Mouse (Mus musculus): ENCODE measurements around the gene Cdc14a. TPM values are rescaled to one million over a fixed set of nuclear protein-coding genes. Genes with fewer than 3 reads are reported as not detected.

The Cdc14a gene
- polyA plus RNA-seq, 1 experiment: 8.0 TPM

DNA sequence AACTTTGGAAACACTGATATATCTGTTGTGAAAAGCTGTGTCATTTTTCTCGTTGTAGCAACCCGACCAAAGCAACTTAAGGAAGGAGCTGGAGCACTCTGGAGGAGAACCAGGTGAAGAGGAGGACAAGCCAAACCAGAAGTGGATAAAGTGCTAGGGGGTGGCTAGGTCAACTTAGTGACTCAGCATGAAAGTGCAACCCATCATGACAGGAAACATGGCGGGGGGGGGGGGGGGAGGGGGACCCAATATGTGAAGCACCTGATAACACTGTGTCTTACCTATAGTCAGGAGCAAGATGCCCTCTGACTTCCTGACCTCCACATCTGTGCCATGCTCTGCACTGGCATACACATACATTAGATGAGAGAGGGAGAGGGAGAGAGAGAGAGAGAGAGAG lies 10.9 kb upstream of the Cdc14a start:
- no peaks in the 10 kb centered on the region for H3K36me3 ChIP-seq (ENCODE audit: control insufficient read depth, insufficient read depth, low read length)
- H3K27ac ChIP-seq (ENCODE audit: control insufficient read depth, insufficient read depth, low read length): no peak overlapping the region
- H3K4me1 ChIP-seq (replicated peaks; ENCODE audit: control insufficient read depth, insufficient read depth, low read length): peaks cover 15% of the 10 kb centered on the region
- H3K27me3 ChIP-seq (ENCODE audit: control insufficient read depth, insufficient read depth, low read length): no peaks in the 10 kb centered on the region
- TF ChIP-seq CTCF (IDR thresholded peaks at IDR 0.05; ENCODE audit: borderline replicate concordance, control insufficient read depth, extremely low read depth, insufficient read depth, low read length, poor library complexity): no peak
- TF ChIP-seq POLR2A (IDR thresholded peaks at IDR 0.05; ENCODE audit: control insufficient read depth, extremely low read depth, insufficient read depth, low read length, poor library complexity): no peak
- no peak for DNase-seq
- WGBS: 17% methylated on average over 3 of the region's 3 CpGs
- H3K4me3 ChIP-seq (ENCODE audit: control insufficient read depth, insufficient read depth, low read length): no peak overlapping the region

DNA sequence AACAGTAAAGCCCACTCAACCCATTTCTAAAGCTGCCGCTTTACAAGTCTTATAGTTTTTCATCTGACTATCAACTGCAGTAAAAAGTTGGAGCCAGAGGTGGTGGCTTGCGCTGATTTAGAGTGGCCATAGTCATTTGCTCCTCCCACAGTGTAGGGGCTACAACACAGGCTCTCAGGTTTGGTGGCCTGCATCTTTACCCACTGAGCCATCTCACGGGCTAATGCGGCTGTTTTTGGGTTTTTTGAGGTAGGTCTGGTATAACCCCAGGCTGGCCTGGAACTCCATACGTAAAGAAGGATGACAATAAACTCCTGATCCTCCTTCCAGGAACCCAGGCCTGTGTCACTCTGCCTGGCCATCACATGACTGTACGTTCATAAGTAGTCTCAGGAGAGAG lies 2.1 kb upstream of the Cdc14a start:
- no peak for TF ChIP-seq CTCF (IDR thresholded peaks at IDR 0.05; ENCODE audit: borderline replicate concordance, control insufficient read depth, extremely low read depth, insufficient read depth, low read length, poor library complexity)
- no peak for TF ChIP-seq POLR2A (IDR thresholded peaks at IDR 0.05; ENCODE audit: control insufficient read depth, extremely low read depth, insufficient read depth, low read length, poor library complexity)
- H3K27me3 ChIP-seq (ENCODE audit: control insufficient read depth, insufficient read depth, low read length): no peaks in the 10 kb centered on the region
- H3K36me3 ChIP-seq (ENCODE audit: control insufficient read depth, insufficient read depth, low read length): no peaks in the 10 kb centered on the region
- peaks cover 3% of the 10 kb centered on the region; the same call in 1 of the 2 replicates for H3K4me1 ChIP-seq (replicated peaks; ENCODE audit: control insufficient read depth, insufficient read depth, low read length)
- H3K27ac ChIP-seq (ENCODE audit: control insufficient read depth, insufficient read depth, low read length): no peak overlapping the region
- H3K4me3 ChIP-seq (ENCODE audit: control insufficient read depth, insufficient read depth, low read length): no peak overlapping the region
- DNase-seq: no peak
- 99% methylated on average over 6 of the region's 6 CpGs for WGBS

DNA sequence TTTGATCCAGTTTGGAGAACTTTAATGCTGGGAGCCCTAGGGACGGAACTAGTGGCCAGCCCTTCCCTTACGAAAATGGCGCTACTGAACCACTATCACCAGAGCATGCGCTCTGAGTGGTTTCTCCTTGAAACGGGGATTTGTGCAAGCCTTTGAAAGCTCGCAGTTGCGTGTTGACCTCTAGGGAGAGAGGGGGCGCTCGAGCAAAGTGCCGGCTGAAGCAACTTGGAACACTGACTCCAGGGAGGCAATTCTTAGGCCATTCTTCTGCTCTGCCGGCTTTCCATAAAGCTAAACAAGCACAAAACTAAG lies 1.1 kb upstream of the Cdc14a start:
- peak; percentile 87 for DNase-seq
- H3K4me1 ChIP-seq (replicated peaks; ENCODE audit: control insufficient read depth, insufficient read depth, low read length): peaks cover 3% of the 10 kb centered on the region; the same call in 1 of the 2 replicates
- H3K4me3 ChIP-seq (ENCODE audit: control insufficient read depth, insufficient read depth, low read length): peak overlapping the region; percentile 87
- WGBS: 0% methylated on average over 11 of the region's 11 CpGs
- no peaks in the 10 kb centered on the region for H3K27me3 ChIP-seq (ENCODE audit: control insufficient read depth, insufficient read depth, low read length)
- peak; percentile 59; the same call in 1 of the 2 replicates for TF ChIP-seq POLR2A (IDR thresholded peaks at IDR 0.05; ENCODE audit: control insufficient read depth, extremely low read depth, insufficient read depth, low read length, poor library complexity)
- peak; percentile 49; the same call in 1 of the 2 replicates for TF ChIP-seq CTCF (IDR thresholded peaks at IDR 0.05; ENCODE audit: borderline replicate concordance, control insufficient read depth, extremely low read depth, insufficient read depth, low read length, poor library complexity)
- H3K27ac ChIP-seq (ENCODE audit: control insufficient read depth, insufficient read depth, low read length): peak overlapping the region; percentile 49
- H3K36me3 ChIP-seq (ENCODE audit: control insufficient read depth, insufficient read depth, low read length): no peaks in the 10 kb centered on the region

DNA sequence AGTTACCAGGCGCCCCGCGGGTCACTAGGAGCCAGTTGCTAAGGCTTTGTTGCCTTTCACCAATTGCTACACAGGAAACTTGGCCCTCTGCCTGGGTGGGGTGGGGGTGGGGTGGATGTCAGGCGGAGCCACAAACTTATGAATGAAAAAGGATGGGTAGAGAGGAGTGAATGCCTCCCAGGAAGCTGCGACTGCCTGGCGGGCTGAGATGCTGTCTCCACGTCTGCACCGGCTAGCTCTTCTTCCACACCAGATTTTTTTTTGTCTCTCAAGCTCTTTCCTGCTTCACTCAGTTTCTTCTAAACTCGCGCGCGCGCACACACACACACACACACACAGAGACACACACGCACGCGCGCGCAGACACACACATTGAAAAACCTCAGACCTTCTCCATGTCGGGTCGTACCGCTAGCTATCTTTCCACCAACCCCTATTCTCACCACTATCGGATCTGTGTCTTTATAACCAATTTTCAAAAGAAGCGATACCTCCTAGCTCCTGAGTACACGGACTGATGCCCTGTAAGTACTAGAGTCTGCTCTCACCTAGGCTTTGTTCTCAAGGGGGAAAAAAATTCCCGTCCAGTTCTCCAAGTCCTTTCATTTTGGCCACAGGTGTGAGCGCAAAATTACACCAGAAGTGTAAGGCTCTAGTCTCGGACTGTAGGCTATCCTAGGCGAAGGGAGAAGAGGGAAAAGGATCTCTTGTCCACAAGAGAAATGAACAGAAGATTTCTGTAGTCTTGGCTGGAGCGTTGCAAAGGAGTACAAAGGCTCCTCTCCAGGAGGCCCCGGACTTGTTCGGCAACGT lies 534 bp upstream of the Cdc14a start:
- DNase-seq: no peak
- under 1% methylated on average over 32 of the region's 32 CpGs for WGBS
- no peaks in the 10 kb centered on the region for H3K27me3 ChIP-seq (ENCODE audit: control insufficient read depth, insufficient read depth, low read length)

DNA sequence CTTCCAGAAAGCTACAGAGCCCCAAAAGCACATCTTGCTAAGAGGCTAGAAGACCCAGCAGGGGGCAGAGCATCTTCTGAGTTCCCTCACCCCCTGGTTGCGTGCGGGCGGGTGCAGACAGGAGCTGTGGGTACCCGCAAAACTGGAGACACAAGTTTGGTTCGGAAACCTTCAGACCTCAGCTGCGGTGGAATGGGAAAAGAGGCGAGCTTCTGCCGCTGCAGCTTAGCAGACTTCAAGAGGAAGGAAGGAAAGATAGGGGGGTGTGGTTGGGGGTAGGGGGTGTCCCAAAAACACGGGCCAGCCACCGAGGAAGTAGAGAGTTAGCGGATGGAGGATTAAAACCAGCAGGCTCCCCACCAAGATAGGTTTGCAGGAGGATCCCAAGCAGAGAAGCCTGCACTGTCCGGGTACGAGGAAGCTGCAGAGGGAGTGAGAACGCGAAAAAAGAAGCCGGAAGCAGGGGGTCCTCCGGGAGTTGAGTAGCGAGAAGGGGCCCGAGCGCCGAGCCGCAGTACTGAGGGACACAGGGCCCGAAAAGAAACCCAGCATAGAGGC lies 958 bp downstream of the Cdc14a start:
- Histone ChIP-seq H3K4me1 (replicated peaks; ENCODE audit: control insufficient read depth, insufficient read depth, low read length) (peaks cover 3% of the 10 kb centered on the region; the same call in 1 of the 2 replicates), H3K27ac (ENCODE audit: control insufficient read depth, insufficient read depth, low read length) (peak overlapping the region; percentile 70), H3K27me3 (ENCODE audit: control insufficient read depth, insufficient read depth, low read length) (no peaks in the 10 kb centered on the region), H3K36me3 (ENCODE audit: control insufficient read depth, insufficient read depth, low read length) (no peaks in the 10 kb centered on the region), H3K4me3 (ENCODE audit: control insufficient read depth, insufficient read depth, low read length) (peak overlapping the region; percentile 87)
- under 1% methylated on average over 23 of the region's 23 CpGs for WGBS
- peak; percentile 83 for DNase-seq
- peak; percentile 71; the same call in 1 of the 2 replicates for TF ChIP-seq CTCF (IDR thresholded peaks at IDR 0.05; ENCODE audit: borderline replicate concordance, control insufficient read depth, extremely low read depth, insufficient read depth, low read length, poor library complexity)
- TF ChIP-seq POLR2A (IDR thresholded peaks at IDR 0.05; ENCODE audit: control insufficient read depth, extremely low read depth, insufficient read depth, low read length, poor library complexity): 0 out of 2 replicates have a peak, but pooled peaks have one; percentile 10

More for the DNA sequence above, 534 bp upstream of the Cdc14a start:
- Histone ChIP-seq H3K4me3 (ENCODE audit: control insufficient read depth, insufficient read depth, low read length) (peak overlapping the region; percentile 87), H3K36me3 (ENCODE audit: control insufficient read depth, insufficient read depth, low read length) (no peaks in the 10 kb centered on the region), H3K27ac (ENCODE audit: control insufficient read depth, insufficient read depth, low read length) (peak overlapping the region; percentile 64), H3K4me1 (replicated peaks; ENCODE audit: control insufficient read depth, insufficient read depth, low read length) (peaks cover 3% of the 10 kb centered on the region; the same call in 1 of the 2 replicates)
- no peak for TF ChIP-seq POLR2A (IDR thresholded peaks at IDR 0.05; ENCODE audit: control insufficient read depth, extremely low read depth, insufficient read depth, low read length, poor library complexity)
- TF ChIP-seq CTCF (IDR thresholded peaks at IDR 0.05; ENCODE audit: borderline replicate concordance, control insufficient read depth, extremely low read depth, insufficient read depth, low read length, poor library complexity): no peak

DNA sequence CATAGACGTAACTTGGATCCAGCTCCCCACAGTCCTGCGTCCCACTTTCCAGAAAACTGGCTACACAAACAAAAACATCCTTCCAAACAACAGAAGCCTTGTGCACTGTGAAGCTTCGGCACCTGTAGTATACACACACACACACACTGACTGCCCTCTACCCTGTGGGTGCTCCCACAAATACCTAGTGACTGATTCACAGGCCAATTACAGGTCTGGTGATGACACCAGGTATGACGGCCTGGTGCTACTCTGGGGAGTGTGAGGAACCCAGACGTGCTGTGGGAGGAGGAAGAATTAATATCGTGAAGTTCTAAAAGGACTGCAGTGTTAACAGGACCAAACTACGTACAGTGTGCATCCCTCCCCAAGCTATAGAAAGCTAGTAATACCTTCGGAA lies 1.8 kb downstream of the Cdc14a start:
- no peak for DNase-seq
- H3K27me3 ChIP-seq (ENCODE audit: control insufficient read depth, insufficient read depth, low read length): no peaks in the 10 kb centered on the region
- H3K4me3 ChIP-seq (ENCODE audit: control insufficient read depth, insufficient read depth, low read length): no peak overlapping the region
- 84% methylated on average over 8 of the region's 8 CpGs for WGBS
- no peaks in the 10 kb centered on the region for H3K36me3 ChIP-seq (ENCODE audit: control insufficient read depth, insufficient read depth, low read length)
- H3K4me1 ChIP-seq (replicated peaks; ENCODE audit: control insufficient read depth, insufficient read depth, low read length): peaks cover 3% of the 10 kb centered on the region; the same call in 1 of the 2 replicates
- TF ChIP-seq CTCF (IDR thresholded peaks at IDR 0.05; ENCODE audit: borderline replicate concordance, control insufficient read depth, extremely low read depth, insufficient read depth, low read length, poor library complexity) (no peak), POLR2A (IDR thresholded peaks at IDR 0.05; ENCODE audit: control insufficient read depth, extremely low read depth, insufficient read depth, low read length, poor library complexity) (no peak)
- no peak overlapping the region for H3K27ac ChIP-seq (ENCODE audit: control insufficient read depth, insufficient read depth, low read length)

All from thymus, adult 2 months (tissue).